Mouse (Mus musculus): ENCODE measurements around the gene Fzd5. TPM values are rescaled to one million over a fixed set of nuclear protein-coding genes. Genes with fewer than 3 reads are reported as not detected.

Fzd5 gene
- polyA plus RNA-seq, 1 experiment from 2014 or later = 0.99 TPM

- H3K27ac ChIP-seq (ENCODE audit: low read depth) = no peak overlapping the region
Observed at GRCm38 (mm10) chr1:64731341-64732020, 6.1 kb downstream of the Fzd5 start.

GRCm38 (mm10) chr1:64730046-64730445 is 7.5 kb downstream of the Fzd5 start:
- TF ChIP-seq CTCF (IDR thresholded peaks at IDR 0.05; ENCODE audit: low read depth) = no peak
- TF ChIP-seq EP300 (IDR thresholded peaks at IDR 0.05; ENCODE audit: low read depth) = no peak
- Histone ChIP-seq H3K4me2 (ENCODE audit: low read depth, low read length) (no peak overlapping the region), H3K4me1 (ENCODE audit: insufficient read depth) (peaks cover 21% of the 10 kb centered on the region), H3K27ac (ENCODE audit: low read depth) (no peak overlapping the region), H3K27me3 (ENCODE audit: insufficient read depth, low read length) (peaks cover 1% of the 10 kb centered on the region), H3K9me3 (ENCODE audit: low read length) (no peaks in the 10 kb centered on the region), H3K9ac (replicated peaks) (no peak overlapping the region), H3K4me3 (ENCODE audit: low read depth, low read length) (no peak overlapping the region), H3K36me3 (replicated peaks; ENCODE audit: insufficient read depth, low read length) (peaks cover 2% of the 10 kb centered on the region; the same call in 1 of the 2 replicates)
- no peak for ATAC-seq
- DNase-seq = no peak
- 81% methylated on average over 4 of the region's 4 CpGs for WGBS (ENCODE audit: insufficient replicate concordance)

More at GRCm38 (mm10) chr1:64731341-64732020, 6.1 kb downstream of the Fzd5 start:
- ATAC-seq (no peak), DNase-seq (no peak)
- Histone ChIP-seq H3K9me3 (ENCODE audit: low read length) (no peaks in the 10 kb centered on the region), H3K9ac (replicated peaks) (no peak overlapping the region), H3K4me1 (ENCODE audit: insufficient read depth) (peaks cover 35% of the 10 kb centered on the region), H3K4me3 (ENCODE audit: low read depth, low read length) (no peak overlapping the region), H3K27me3 (ENCODE audit: insufficient read depth, low read length) (peaks cover 10% of the 10 kb centered on the region), H3K4me2 (ENCODE audit: low read depth, low read length) (no peak overlapping the region), H3K36me3 (replicated peaks; ENCODE audit: insufficient read depth, low read length) (peaks cover 8% of the 10 kb centered on the region; the same call in 1 of the 2 replicates)
- no peak for TF ChIP-seq EP300 (IDR thresholded peaks at IDR 0.05; ENCODE audit: low read depth)
- no peak for TF ChIP-seq CTCF (IDR thresholded peaks at IDR 0.05; ENCODE audit: low read depth)
- WGBS (ENCODE audit: insufficient replicate concordance) = 86% methylated on average over 16 of the region's 16 CpGs

- Histone ChIP-seq H3K4me2 (ENCODE audit: low read depth, low read length) (no peak overlapping the region), H3K27ac (ENCODE audit: low read depth) (no peak overlapping the region), H3K36me3 (replicated peaks; ENCODE audit: insufficient read depth, low read length) (no peaks in the 10 kb centered on the region; the same call in 1 of the 2 replicates), H3K4me1 (ENCODE audit: insufficient read depth) (no peaks in the 10 kb centered on the region), H3K27me3 (ENCODE audit: insufficient read depth, low read length) (no peaks in the 10 kb centered on the region), H3K9ac (replicated peaks) (no peak overlapping the region), H3K4me3 (ENCODE audit: low read depth, low read length) (no peak overlapping the region), H3K9me3 (ENCODE audit: low read length) (no peaks in the 10 kb centered on the region)
- no peak for ATAC-seq
- WGBS (ENCODE audit: insufficient replicate concordance) = 84% methylated on average over 10 of the region's 10 CpGs
- TF ChIP-seq CTCF (IDR thresholded peaks at IDR 0.05; ENCODE audit: low read depth) = no peak
- no peak for TF ChIP-seq EP300 (IDR thresholded peaks at IDR 0.05; ENCODE audit: low read depth)
- no peak for DNase-seq
Observed at GRCm38 (mm10) chr1:64721034-64721587, 16.4 kb downstream of the Fzd5 start.

GRCm38 (mm10) chr1:64717504-64717903 is 20.0 kb downstream of the Fzd5 start:
- H3K27me3 ChIP-seq (ENCODE audit: insufficient read depth, low read length) = no peaks in the 10 kb centered on the region
- no peak overlapping the region for H3K27ac ChIP-seq (ENCODE audit: low read depth)
- no peak overlapping the region for H3K4me3 ChIP-seq (ENCODE audit: low read depth, low read length)
- H3K9me3 ChIP-seq (ENCODE audit: low read length) = no peaks in the 10 kb centered on the region
- H3K36me3 ChIP-seq (replicated peaks; ENCODE audit: insufficient read depth, low read length) = no peaks in the 10 kb centered on the region; the same call in 1 of the 2 replicates
- no peak overlapping the region for H3K4me2 ChIP-seq (ENCODE audit: low read depth, low read length)
- DNase-seq = peak; percentile 47
- H3K4me1 ChIP-seq (ENCODE audit: insufficient read depth) = no peaks in the 10 kb centered on the region
- TF ChIP-seq CTCF (IDR thresholded peaks at IDR 0.05; ENCODE audit: low read depth) = peak; percentile 84
- no peak for TF ChIP-seq EP300 (IDR thresholded peaks at IDR 0.05; ENCODE audit: low read depth)
- H3K9ac ChIP-seq (replicated peaks) = no peak overlapping the region
- ATAC-seq = peak; percentile 72; the same call in 1 of the 2 replicates

- ATAC-seq (no peak), DNase-seq (no peak)
- Histone ChIP-seq H3K27ac (ENCODE audit: low read depth) (no peak overlapping the region), H3K36me3 (replicated peaks; ENCODE audit: insufficient read depth, low read length) (no peaks in the 10 kb centered on the region; the same call in 1 of the 2 replicates), H3K4me2 (ENCODE audit: low read depth, low read length) (no peak overlapping the region), H3K4me1 (ENCODE audit: insufficient read depth) (no peaks in the 10 kb centered on the region), H3K27me3 (ENCODE audit: insufficient read depth, low read length) (no peaks in the 10 kb centered on the region), H3K9me3 (ENCODE audit: low read length) (no peaks in the 10 kb centered on the region), H3K9ac (replicated peaks) (no peak overlapping the region), H3K4me3 (ENCODE audit: low read depth, low read length) (no peak overlapping the region)
- TF ChIP-seq EP300 (IDR thresholded peaks at IDR 0.05; ENCODE audit: low read depth) = no peak
- no peak for TF ChIP-seq CTCF (IDR thresholded peaks at IDR 0.05; ENCODE audit: low read depth)
- WGBS (ENCODE audit: insufficient replicate concordance) = 76% methylated on average over 7 of the region's 7 CpGs
Observed at GRCm38 (mm10) chr1:64716589-64717304, 20.8 kb downstream of the Fzd5 start.

- TF ChIP-seq CTCF (IDR thresholded peaks at IDR 0.05; ENCODE audit: low read depth) = no peak
- 70% methylated on average over 2 of the region's 2 CpGs for WGBS (ENCODE audit: insufficient replicate concordance)
- H3K4me1 ChIP-seq (ENCODE audit: insufficient read depth) = no peaks in the 10 kb centered on the region
- ATAC-seq = no peak
- no peaks in the 10 kb centered on the region for H3K27me3 ChIP-seq (ENCODE audit: insufficient read depth, low read length)
- no peaks in the 10 kb centered on the region; the same call in 1 of the 2 replicates for H3K36me3 ChIP-seq (replicated peaks; ENCODE audit: insufficient read depth, low read length)
- DNase-seq = no peak
- no peak overlapping the region for H3K4me2 ChIP-seq (ENCODE audit: low read depth, low read length)
- H3K4me3 ChIP-seq (ENCODE audit: low read depth, low read length) = no peak overlapping the region
- no peak overlapping the region for H3K27ac ChIP-seq (ENCODE audit: low read depth)
- H3K9ac ChIP-seq (replicated peaks) = no peak overlapping the region
- H3K9me3 ChIP-seq (ENCODE audit: low read length) = no peaks in the 10 kb centered on the region
Observed at GRCm38 (mm10) chr1:64715458-64715857, 22.1 kb downstream of the Fzd5 start.

Measured in liver, postnatal 0 days (tissue).